Mouse (Mus musculus) bone marrow, adult 2 months (tissue): ENCODE data around the gene Ncbp3.

ENCODE experiments used
- CTCF ChIP-seq: fragments of 200-500 bp; IDR thresholded peaks from 2 replicates; pipeline ENCODE4 v1.5.1; 2011; ENCODE audit warnings: low read length, control low read depth; ENCODE audit not compliant: control insufficient read depth, insufficient read depth
- POLR2A ChIP-seq: fragments of 200-500 bp; IDR thresholded peaks from 2 replicates; pipeline ENCODE4 v1.6.1; 2011; ENCODE audit warnings: low read depth, mild to moderate bottlenecking, control low read depth, low read length, borderline replicate concordance; ENCODE audit not compliant: control insufficient read depth

- TF ChIP-seq CTCF: no peak
- TF ChIP-seq POLR2A: no peak
Observed at GRCm38 (mm10) chr11:73036077-73036476, 11.5 kb upstream of the Ncbp3 start.
